Mouse (Mus musculus) gastrocnemius, adult 18-20 months (tissue): Measurements from ENCODE around the gene Fam120b. TPM values are rescaled to one million over a fixed set of nuclear protein-coding genes. Genes with fewer than 3 reads are reported as not detected.

Experiments
- DNase-seq: peaks from one replicate; pipeline ENCODE4 v3.0.0; 2021; ENCODE audit warnings: low spot score
- total RNA-seq, 2 experiments: library from RNA; stranded (reverse); gene quantifications; 2 replicates each; pipeline ENCODE4 v1.2.3; 2021

The Fam120b gene
- total RNA-seq, 2 experiments from 2014 or later = 9.8 to 10.0 TPM

DNA sequence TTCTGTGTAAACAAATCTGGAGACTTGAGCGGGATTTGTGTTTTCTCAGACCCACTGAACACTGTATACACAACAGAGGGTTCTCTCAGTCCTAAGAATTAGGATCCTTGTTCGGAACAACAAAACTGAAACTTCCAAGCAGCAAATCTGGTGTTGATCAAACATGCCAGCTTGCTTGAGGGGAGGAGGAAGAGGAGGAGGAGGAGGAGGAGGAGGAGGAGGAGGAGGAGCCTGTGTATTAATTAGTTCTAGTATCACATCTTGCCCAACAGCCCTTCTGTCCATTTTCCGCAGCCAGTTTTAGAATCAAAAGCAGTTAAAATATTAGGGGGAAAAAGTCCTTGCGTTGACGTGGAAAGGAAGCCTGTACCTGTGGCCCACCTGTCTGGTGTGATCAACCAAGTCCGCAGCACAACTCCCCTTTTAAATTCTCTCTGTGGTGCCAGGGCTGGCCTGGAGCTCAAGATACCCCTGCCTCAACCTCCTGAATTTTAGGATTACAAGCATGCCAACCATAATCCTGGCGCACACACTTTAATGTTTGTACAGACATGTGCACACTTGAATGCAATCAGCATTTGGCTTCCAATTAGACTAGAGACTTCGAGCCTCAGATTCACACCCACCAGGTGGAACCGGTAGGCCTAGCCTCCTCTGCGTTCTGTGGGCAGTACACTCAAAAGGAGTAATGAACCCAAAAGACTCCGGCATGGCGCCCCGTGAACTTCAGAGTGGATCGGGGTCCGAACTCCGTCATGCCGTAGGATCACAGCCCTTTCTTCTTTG, 16.1 kb upstream of the Fam120b start:
- no peak for DNase-seq

DNA sequence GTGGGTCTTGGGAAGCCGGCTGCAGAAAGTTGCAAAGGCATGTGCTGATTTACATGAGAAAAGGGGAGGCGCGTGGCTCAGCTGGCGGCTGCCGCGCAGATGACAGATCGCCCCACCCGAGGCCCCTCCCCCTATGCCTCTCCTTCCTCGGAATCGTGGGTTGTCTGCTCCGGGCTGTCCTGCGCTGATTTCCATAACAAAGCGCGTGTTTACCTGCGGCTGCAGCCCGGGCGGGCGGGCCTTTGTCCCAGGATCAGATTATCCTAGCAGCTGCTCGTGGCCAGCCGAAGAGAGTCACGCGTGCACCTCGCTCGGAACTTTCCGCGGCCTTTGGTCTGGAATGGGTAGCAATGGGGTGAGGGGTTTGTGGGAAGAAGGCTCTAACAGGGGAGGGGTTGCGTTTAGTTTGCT, 15.4 kb upstream of the Fam120b start:
- peak; percentile 29 for DNase-seq

DNA sequence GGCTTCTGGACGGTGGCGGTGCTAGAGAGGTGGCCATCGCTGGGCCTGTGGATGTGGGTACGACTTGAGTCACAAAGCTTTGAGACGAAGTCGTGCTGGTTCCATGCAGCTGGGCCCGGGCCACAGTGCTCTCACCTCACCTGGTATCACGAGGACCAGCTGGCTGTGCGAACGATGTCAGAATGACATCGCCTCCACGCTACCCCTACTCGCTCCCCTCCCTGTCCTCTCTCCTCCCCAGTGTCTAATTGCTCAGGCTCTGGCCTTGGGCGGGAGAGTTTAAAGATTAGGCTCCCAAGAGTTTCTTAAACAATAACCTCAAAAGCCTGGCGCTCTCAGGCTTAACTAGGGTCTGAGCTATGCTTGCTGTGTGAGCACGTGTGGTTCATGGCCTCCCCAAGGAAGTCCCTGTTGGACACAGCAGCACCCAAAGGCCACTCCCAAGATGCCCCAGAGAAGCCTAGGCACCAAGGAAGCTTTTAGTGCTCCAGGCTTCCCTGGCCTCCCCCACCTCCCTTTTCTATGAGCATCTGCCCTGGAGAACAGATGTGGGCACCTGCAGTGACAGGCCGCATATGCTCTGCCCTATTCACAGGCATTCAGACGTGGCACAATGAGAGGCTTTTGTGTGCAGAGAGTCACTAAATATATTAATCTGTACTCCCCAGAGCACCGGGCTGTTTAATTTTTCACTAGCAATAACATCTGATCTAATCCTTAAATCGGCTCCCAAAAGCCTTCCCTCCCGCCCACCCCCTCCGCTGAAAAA, 14.7 kb upstream of the Fam120b start:
- no peak for DNase-seq

DNA sequence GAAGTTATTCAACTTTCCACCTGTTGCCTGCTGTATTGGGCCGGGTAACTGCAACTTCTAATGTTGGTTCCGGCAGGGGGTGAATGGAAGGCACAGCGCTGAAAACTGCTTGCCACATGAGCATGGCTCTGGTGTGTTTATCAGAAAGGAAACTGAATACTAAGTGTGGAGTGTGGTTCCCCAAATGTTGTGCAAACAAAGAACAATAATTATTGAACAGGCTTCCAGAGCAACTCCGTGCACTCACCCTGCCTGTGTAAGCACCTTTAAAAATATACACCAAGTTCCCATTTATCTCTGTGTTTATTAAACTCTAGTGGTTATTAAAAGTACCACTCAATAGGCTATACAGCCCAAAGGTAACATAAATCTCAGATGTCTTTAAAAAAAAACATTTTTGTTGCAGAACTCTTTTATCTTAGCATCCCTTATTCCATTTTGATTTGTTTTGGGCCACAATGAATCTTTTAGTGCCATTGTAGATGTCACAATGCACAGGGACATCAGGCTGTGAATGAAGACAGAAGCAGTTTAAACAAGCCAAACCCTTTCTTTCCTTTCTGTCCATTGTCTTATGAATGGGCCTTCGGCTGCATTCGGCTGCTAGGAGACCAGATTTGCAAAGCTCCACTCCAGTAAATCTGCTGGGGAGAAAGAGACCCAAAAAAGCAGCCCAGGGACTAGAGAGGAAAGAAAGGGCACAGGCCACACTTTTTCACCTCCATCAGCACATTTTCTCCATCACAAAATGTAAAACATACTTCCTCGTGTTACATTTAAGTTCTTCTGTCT, 13.9 kb upstream of the Fam120b start:
- DNase-seq = no peak

DNA sequence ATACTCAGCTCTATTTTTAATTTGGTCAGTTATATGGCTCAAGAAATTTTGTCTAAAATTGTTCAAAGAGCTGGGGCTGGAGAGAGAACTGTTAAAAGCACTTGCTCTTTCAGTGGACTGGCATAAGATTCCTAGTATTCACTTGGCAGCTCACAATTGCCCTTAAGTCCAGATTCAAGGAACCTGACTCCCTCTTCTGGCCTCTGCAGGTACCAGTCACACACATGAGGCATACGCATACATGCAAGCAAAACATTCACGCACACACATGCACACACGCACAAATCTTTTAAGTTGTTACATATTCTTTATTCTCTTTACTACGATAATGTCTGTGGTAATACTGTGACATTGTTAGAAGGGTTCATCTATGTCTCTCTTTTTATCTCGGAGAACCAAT, 12.6 kb upstream of the Fam120b start:
- no peak for DNase-seq

DNA sequence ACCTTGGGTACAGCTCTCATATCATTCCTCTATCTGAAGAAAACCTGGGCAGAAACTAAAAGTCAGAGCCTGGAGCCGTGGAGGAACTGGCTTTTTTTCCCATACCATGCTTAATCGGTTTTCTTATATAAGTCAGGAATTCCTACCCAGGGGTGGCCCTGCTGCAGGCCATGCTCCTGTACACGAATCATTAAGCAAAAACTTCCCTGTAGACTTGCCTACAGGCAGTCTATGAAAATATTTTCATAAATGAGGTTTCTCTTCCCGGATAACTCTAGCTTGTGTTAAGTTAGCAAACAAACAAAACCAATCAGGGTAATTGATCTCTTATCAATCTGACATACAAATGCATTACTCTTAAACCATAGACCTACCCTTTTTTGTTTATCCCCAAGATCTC, 7.1 kb upstream of the Fam120b start:
- no peak for DNase-seq

DNA sequence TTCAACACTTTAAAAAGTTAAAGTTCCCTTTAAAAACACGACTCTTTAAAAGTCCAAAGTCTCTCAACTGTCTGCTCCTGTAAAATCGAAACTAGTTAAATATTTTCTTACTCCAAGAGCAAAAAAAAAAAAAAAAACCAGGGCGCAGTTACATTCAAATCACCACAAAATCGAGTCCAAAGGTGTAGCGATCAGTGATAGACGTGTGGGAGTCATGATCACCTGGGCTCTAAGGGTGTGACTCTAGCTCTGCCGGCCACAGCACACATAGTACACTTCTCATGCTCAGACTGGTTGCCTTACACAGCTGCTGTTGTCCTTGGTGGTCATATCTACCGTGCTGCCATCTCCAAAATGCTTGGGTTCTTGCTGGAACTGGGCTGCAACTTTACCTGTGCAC, 6.6 kb upstream of the Fam120b start:
- no peak for DNase-seq

DNA sequence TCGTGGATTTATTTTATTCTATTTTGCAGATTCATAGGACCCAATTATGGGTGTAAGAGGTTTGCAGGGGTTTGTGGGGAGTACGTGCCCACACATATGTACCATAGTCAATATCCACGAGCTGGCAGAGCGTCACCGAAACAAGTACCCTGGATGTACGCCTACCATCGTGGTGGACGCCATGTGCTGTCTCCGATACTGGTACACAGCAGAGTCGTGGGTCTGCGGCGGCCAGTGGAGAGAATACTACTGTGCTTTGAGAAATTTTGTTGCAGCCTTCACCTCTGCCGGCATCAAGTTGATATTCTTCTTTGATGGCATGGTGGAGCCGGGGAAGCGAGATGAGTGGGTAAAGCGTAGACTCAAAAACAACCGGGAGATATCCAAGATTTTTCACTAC, 5.7 kb downstream of the Fam120b start:
- DNase-seq = no peak

DNA sequence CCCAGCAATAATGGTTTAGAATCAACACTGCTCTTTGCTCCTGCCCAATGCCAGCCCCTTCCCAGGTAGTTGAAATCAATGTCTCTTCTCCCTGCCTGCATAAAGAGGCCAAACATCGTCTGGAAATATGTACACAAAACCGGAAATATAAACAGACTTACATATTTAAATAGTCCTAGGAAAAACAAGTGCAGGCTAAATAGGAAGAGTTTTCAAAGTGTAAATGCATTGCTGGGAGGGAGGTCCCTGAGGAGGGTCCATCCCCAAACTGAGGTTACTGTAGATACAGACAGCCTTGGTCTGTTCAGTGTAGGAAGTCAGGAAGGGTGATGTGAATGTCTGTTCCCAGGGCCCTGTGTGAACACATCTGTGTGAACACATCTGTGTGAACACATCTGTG, 10.6 kb downstream of the Fam120b start:
- DNase-seq = no peak

DNA sequence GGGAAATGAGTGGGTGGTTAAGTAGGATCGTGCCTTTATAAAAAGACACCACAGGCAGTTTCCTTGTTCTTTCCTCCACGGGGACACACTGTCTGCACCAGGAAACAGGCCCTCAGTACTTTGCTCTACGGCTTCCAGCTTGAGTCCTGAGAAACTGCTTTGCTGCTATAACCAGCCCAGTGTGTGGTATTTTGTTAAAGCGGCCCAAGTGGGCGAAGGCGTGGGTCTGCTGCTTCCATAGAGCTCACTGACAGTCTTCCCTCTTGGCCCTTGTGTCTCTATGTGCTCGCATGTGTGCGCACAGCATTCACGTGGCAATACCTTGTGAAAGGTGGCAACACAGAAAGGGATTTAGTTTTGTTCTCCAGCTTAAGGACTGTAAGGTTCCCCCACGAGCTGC, 13.3 kb downstream of the Fam120b start:
- DNase-seq = no peak

DNA sequence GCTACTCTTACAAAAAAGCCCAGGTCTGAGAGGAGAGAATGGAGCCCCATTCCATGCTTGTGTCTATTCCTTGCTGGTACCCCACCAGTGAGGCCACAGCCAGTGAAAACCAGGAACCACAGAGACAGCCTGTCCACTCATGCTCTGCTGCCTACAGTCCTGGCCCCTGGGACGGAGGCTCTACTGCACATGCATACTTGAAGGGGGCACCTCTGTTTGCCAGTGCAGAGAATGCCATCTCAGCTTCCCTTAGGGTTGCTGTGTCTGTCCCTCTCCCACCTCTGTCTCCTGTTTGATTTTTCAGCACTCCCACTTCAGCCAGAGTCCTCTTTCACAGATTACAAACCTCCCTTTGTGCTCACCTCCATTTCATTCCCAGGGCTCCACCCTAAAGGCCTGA, 14.9 kb downstream of the Fam120b start:
- DNase-seq = no peak

DNA sequence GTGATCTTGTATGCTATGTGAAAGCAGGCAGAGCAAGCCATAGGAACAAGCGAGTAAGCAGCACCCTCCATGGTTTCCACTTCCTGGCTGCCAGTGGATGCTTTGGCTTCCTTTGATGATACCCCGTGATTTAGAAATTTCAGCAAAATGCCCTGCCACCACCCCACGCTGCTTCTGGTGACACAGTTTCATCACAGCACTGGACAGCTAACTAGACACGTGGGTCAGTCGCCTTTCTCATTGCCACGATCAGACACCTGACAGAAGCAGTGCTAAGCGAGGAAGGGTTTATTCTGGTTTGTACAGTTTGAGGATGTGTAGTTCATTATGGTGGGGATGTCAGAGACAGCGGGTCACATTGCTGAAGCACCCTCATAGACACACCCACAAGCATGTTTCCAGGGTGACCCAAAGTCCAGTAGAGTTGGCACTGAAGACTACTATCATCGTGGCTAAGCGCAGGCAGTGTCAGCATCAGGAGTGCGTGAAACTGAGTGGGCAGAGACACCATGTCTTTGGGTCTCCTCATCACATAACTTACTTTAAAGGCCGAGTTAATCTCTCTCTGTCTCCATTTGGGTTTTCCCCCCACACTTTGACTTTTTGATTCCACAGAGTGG, 20.7 kb downstream of the Fam120b start:
- no peak for DNase-seq

DNA sequence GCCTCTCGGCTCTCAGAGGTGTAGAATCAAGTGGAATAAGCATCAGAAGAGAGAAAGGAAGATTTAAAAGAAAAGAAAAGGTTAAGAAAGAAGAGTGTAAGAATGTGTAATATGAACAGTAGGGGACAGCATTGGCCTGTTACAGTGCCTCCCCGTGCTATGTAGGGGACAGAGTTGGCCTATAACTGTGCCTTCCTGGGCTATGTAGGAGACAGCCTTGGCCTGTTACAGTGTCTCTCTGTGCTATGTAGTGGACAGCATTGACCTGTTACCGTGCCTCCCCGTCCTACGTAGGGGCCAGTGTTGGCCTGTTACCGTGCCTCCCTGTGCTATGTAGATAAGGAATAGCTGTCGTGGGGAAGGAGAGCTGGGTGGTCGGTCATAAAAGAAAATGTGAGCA, 23.5 kb downstream of the Fam120b start:
- DNase-seq = peak; percentile 25

DNA sequence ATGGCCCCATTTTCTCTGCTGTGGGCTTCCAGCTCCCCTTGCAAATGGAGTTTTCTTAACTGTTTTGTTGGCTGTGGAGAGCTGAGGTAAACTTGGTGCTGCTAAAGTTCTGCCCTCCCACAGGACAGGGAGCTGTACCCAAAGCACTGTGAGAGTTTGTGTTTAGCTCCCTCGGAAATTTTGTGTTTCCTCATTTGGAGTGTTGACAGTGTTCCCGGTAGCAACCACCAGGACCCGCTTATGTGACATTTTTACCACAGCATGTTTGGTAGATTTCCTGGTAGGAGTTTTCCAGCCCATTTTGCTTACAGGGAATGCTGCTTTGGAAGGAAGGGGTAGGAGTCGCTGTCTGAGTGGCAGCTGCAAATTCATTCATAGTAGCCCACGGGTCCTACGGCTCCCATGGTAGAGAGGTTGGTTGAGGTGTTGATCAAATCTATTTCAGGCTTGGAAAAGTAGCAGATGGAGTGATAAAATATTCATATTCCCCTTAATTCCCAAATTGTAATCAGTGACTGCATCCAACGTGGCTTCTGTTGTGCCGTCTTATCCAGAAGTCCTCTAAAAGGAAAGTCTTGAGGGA, 24.1 kb downstream of the Fam120b start:
- no peak for DNase-seq

DNA sequence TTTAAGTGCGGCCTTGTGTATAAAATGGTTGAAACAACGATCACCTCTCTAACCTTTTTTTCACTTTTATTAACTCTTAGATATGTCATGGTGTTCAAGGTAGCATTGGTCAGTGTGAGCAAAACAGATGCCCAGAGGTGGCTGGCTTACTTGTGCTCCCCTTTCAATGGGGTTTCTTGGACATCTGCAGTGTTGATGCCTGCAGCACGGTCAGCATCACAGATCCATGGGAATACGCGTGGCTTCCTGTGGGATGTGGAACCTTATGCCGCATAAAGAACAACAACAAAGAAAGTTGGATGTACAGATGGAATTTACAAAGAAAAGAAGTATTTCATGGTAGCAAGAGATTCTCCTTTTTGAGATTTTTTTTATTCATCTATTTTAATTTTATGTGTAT, 25.4 kb downstream of the Fam120b start:
- DNase-seq = no peak

DNA sequence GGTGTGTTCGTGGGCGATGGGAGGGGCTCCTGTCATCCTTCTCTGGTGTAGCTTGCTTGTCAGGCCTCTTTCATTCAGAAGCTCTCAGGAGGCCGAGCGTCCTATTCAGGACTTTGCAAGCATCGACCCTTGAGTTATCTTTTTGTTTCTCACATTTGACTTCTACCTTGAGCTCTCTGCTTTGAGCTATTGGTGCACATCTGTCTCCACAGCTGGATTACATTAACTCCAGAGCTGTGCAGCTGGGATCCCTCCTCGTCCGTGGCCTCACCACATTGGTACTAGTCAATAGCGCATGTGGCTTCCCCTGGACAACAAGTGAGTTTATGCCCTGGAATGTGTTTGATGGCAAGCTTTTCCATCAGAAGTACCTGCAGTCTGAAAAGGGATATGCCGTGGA, 26.7 kb downstream of the Fam120b start:
- DNase-seq = no peak

DNA sequence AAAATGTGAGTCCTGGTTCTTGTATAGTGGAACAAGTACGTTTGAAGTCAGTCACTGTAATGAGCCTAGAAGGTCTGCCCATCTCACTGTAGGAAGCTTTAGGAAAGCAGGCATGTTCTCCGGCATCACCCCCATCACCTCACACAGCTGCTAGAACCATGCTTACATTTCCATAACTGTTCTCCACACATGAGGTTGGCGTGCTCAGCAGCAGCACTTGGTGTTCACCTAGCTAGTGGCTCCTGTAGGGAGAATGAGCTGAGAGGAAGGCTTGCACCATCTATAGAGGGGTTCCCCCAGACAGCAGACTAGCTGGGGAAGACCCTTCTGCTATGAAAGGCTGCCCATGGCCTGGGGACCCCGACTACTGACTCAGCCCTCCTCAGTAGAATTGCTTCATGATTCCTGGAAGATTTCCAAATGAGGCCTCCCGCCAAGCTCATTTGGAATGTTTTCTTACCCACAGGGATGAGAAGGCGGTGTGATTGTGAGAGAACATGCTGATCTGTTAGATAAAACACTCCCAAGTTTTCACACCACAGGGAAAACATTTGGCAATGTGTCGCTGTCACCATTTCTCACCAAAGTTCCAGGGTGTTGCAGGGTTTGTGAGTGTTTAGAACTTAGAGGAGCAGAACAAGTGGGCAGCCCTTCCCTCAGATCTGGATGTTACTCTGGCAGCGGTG, 27.2 kb downstream of the Fam120b start:
- peak; percentile 74 for DNase-seq

DNA sequence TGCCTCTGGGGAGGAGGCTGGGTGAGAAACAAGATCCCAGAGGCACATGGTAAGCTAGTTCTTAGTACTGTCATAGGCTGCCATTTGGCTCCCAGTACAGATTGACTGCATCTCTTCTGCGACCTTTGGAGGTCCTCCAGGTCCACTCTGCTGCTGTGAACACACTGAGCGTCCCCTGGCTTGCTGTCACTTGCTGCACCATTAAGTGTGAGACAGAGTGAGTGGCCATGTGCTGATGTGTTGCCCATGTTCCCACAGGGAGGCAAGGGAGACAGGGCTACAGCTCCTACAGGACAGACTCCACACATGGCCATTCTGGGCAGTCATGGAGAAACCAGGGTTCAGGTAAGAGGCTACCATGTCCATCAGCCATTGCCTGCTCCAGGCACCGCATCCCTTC, 29.9 kb downstream of the Fam120b start:
- DNase-seq = peak; percentile 64

DNA sequence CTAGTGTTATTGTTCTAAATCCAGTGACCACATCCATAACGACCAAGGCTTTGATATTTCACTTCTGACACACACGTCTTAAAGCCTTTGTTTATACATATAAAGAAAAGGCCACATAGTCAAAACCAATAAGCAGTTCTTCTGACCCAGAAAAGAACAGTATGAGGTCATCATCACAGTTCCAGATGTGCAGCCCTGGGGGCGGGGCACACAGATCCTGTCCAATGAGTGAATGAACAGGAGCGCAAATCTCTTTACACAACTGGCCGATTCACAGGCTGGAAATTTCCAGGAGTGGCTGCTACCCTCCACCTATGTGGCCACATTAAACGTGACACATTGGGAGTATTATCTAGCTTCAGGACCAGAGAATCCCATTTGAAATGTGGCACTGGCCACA, 33.4 kb downstream of the Fam120b start:
- peak; percentile 46 for DNase-seq

DNA sequence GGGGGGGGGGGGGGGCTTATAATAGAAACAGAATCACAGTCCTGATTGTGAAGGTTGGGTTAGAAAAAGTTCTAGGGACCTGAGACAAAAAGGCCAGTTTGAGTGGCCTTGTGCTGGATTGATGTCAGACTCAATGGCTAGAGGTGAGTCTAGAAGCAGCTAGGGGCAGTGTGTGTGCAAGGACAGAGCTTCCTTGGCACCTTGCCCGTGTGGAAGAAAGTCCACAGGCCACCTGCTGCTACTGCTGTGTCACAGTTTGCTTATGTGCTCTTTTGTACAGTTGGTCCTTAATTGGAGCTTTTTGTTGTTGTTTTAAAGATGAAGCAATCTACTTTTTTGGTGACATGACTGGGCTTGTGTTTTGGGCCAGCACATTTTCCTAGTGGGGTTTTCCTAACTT, 33.9 kb downstream of the Fam120b start:
- DNase-seq = peak; percentile 33

DNA sequence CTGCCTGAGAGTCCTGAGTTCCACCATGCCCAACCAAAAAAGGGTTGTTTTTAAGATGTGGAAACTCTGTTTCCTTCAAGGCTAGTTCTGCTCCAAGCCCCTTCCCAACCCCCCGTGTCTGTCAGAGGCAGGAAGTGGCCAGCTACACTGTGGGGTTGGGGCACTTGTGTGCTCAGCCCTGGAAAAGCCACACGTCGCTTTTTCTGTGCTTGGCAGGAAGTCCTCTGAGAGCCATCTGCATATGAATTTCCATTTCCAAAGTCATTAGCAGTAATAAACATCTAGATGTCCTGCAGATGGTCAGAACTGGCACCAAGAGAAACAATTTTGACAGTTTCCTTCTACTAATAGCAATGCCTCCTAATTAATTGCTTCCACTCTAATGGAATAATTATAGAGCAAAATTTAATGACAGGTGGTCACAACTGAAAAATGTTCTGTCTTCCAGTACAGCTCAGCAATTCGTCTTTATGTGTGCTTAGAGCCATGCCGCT, 35.1 kb downstream of the Fam120b start:
- DNase-seq = no peak
